Mouse (Mus musculus): ENCODE data around the gene Txn2. TPM values are rescaled to one million over a fixed set of nuclear protein-coding genes. Genes with fewer than 3 reads are reported as not detected.

Gene Txn2
- polyA plus RNA-seq, 1 experiment, result not detected

GRCm38 (mm10) chr15:77958071-77958470 lies 29.3 kb upstream of the Txn2 start:
- TF ChIP-seq CTCF (IDR thresholded peaks at IDR 0.05; ENCODE audit: insufficient read depth, low read depth, low read length) (no peak), POLR2A (IDR thresholded peaks at IDR 0.05; ENCODE audit: insufficient read depth, low read depth, low read length) (no peak)
- WGBS, result 57% methylated on average over 3 of the region's 3 CpGs
- no peak overlapping the region for H3K4me3 ChIP-seq (ENCODE audit: insufficient read depth, low read depth, low read length)
- H3K27ac ChIP-seq (ENCODE audit: insufficient read depth, low read depth, low read length), result no peak overlapping the region
- H3K4me1 ChIP-seq (ENCODE audit: control insufficient read depth, insufficient read depth, low read length), result peaks cover 8% of the 10 kb centered on the region

- H3K4me1 ChIP-seq (ENCODE audit: control insufficient read depth, insufficient read depth, low read length), result peaks cover 8% of the 10 kb centered on the region
- TF ChIP-seq POLR2A (IDR thresholded peaks at IDR 0.05; ENCODE audit: insufficient read depth, low read depth, low read length) (no peak), CTCF (IDR thresholded peaks at IDR 0.05; ENCODE audit: insufficient read depth, low read depth, low read length) (no peak)
- H3K27ac ChIP-seq (ENCODE audit: insufficient read depth, low read depth, low read length), result no peak overlapping the region
- no peak overlapping the region for H3K4me3 ChIP-seq (ENCODE audit: insufficient read depth, low read depth, low read length)
- WGBS, result 48% methylated on average over 5 of the region's 5 CpGs
These were observed 28.8 kb upstream of the Txn2 start for GRCm38 (mm10) chr15:77957625-77958024.

- H3K4me3 ChIP-seq (ENCODE audit: insufficient read depth, low read depth, low read length), result peak within 1 kb of the TSS; percentile 59
- no peak within 1 kb of the TSS for H3K27ac ChIP-seq (ENCODE audit: insufficient read depth, low read depth, low read length)
- whole genome bisulfite sequencing, result under 1% methylated on average over 39 of the region's 39 CpGs
- TF ChIP-seq POLR2A (IDR thresholded peaks at IDR 0.05; ENCODE audit: insufficient read depth, low read depth, low read length), result peak; percentile 44; the same call in 1 of the 2 replicates
- no peak for TF ChIP-seq CTCF (IDR thresholded peaks at IDR 0.05; ENCODE audit: insufficient read depth, low read depth, low read length)
- peaks cover 8% of the 10 kb centered on the region for H3K4me1 ChIP-seq (ENCODE audit: control insufficient read depth, insufficient read depth, low read length)
These were observed 27.6 kb upstream of the Txn2 start, which contains the start of gene Foxred2 for GRCm38 (mm10) chr15:77956404-77956901. Gene Foxred2 (minus strand): TSS chr15:77956722.

- peak overlapping the region; percentile 59 for H3K4me3 ChIP-seq (ENCODE audit: insufficient read depth, low read depth, low read length)
- peaks cover 8% of the 10 kb centered on the region for H3K4me1 ChIP-seq (ENCODE audit: control insufficient read depth, insufficient read depth, low read length)
- no peak overlapping the region for H3K27ac ChIP-seq (ENCODE audit: insufficient read depth, low read depth, low read length)
- TF ChIP-seq CTCF (IDR thresholded peaks at IDR 0.05; ENCODE audit: insufficient read depth, low read depth, low read length), result no peak
- no peak for TF ChIP-seq POLR2A (IDR thresholded peaks at IDR 0.05; ENCODE audit: insufficient read depth, low read depth, low read length)
- WGBS, result 11% methylated on average over 52 of the region's 52 CpGs
These were observed 26.9 kb upstream of the Txn2 start for GRCm38 (mm10) chr15:77955440-77956403.

GRCm38 (mm10) chr15:77954362-77954761 lies 25.6 kb upstream of the Txn2 start:
- Histone ChIP-seq H3K27ac (ENCODE audit: insufficient read depth, low read depth, low read length) (no peak overlapping the region), H3K4me3 (ENCODE audit: insufficient read depth, low read depth, low read length) (no peak overlapping the region), H3K4me1 (ENCODE audit: control insufficient read depth, insufficient read depth, low read length) (peaks cover 8% of the 10 kb centered on the region)
- 88% methylated on average over 2 of the region's 2 CpGs for WGBS
- no peak for TF ChIP-seq CTCF (IDR thresholded peaks at IDR 0.05; ENCODE audit: insufficient read depth, low read depth, low read length)
- no peak for TF ChIP-seq POLR2A (IDR thresholded peaks at IDR 0.05; ENCODE audit: insufficient read depth, low read depth, low read length)

GRCm38 (mm10) chr15:77952921-77953320 lies 24.1 kb upstream of the Txn2 start:
- Histone ChIP-seq H3K4me1 (ENCODE audit: control insufficient read depth, insufficient read depth, low read length) (peaks cover 8% of the 10 kb centered on the region), H3K27ac (ENCODE audit: insufficient read depth, low read depth, low read length) (no peak overlapping the region), H3K4me3 (ENCODE audit: insufficient read depth, low read depth, low read length) (no peak overlapping the region)
- TF ChIP-seq POLR2A (IDR thresholded peaks at IDR 0.05; ENCODE audit: insufficient read depth, low read depth, low read length) (no peak), CTCF (IDR thresholded peaks at IDR 0.05; ENCODE audit: insufficient read depth, low read depth, low read length) (no peak)
- 89% methylated on average over 3 of the region's 3 CpGs for WGBS

GRCm38 (mm10) chr15:77949061-77949460 lies 20.3 kb upstream of the Txn2 start:
- Histone ChIP-seq H3K4me3 (ENCODE audit: insufficient read depth, low read depth, low read length) (no peak overlapping the region), H3K4me1 (ENCODE audit: control insufficient read depth, insufficient read depth, low read length) (no peaks in the 10 kb centered on the region), H3K27ac (ENCODE audit: insufficient read depth, low read depth, low read length) (no peak overlapping the region)
- WGBS, result 81% methylated on average over 7 of the region's 7 CpGs
- no peak for TF ChIP-seq POLR2A (IDR thresholded peaks at IDR 0.05; ENCODE audit: insufficient read depth, low read depth, low read length)
- TF ChIP-seq CTCF (IDR thresholded peaks at IDR 0.05; ENCODE audit: insufficient read depth, low read depth, low read length), result no peak

- Histone ChIP-seq H3K4me3 (ENCODE audit: insufficient read depth, low read depth, low read length) (no peak overlapping the region), H3K27ac (ENCODE audit: insufficient read depth, low read depth, low read length) (no peak overlapping the region), H3K4me1 (ENCODE audit: control insufficient read depth, insufficient read depth, low read length) (0 out of 2 replicates have a peak, but pooled peaks cover 2% of the 10 kb centered on the region)
- 90% methylated on average over 4 of the region's 4 CpGs for WGBS
- TF ChIP-seq POLR2A (IDR thresholded peaks at IDR 0.05; ENCODE audit: insufficient read depth, low read depth, low read length) (no peak), CTCF (IDR thresholded peaks at IDR 0.05; ENCODE audit: insufficient read depth, low read depth, low read length) (no peak)
These were observed 16.9 kb upstream of the Txn2 start for GRCm38 (mm10) chr15:77945711-77946110.

GRCm38 (mm10) chr15:77941563-77941962 lies 12.8 kb upstream of the Txn2 start:
- TF ChIP-seq CTCF (IDR thresholded peaks at IDR 0.05; ENCODE audit: insufficient read depth, low read depth, low read length) (no peak), POLR2A (IDR thresholded peaks at IDR 0.05; ENCODE audit: insufficient read depth, low read depth, low read length) (no peak)
- WGBS, result 89% methylated on average over 3 of the region's 3 CpGs
- Histone ChIP-seq H3K4me1 (ENCODE audit: control insufficient read depth, insufficient read depth, low read length) (0 out of 2 replicates have a peak, but pooled peaks cover 2% of the 10 kb centered on the region), H3K4me3 (ENCODE audit: insufficient read depth, low read depth, low read length) (no peak overlapping the region), H3K27ac (ENCODE audit: insufficient read depth, low read depth, low read length) (no peak overlapping the region)
